Mouse (Mus musculus): Measurements from ENCODE around the gene Rhbdl1. TPM values are rescaled to one million over a fixed set of nuclear protein-coding genes. Genes with fewer than 3 reads are reported as not detected.

Rhbdl1 gene
- polyA plus RNA-seq, 1 experiment from 2014 or later, result 1.6 TPM

GRCm38 (mm10) chr17:25794998-25795397 lies 42.1 kb downstream of the Rhbdl1 start:
- Histone ChIP-seq H3K9ac (ENCODE audit: low read depth, low read length) (no peak overlapping the region), H3K36me3 (ENCODE audit: control insufficient read depth, insufficient read depth, low read length) (0 out of 2 replicates have a peak, but pooled peaks cover 2% of the 10 kb centered on the region), H3K4me2 (ENCODE audit: low read depth, low read length) (no peak overlapping the region), H3K4me1 (ENCODE audit: control insufficient read depth, insufficient read depth, low read length) (peaks cover 37% of the 10 kb centered on the region), H3K27me3 (replicated peaks; ENCODE audit: control insufficient read depth, insufficient read depth, low read length) (no peaks in the 10 kb centered on the region), H3K4me3 (ENCODE audit: low read length) (no peak overlapping the region), H3K9me3 (ENCODE audit: control insufficient read depth, low read length) (no peaks in the 10 kb centered on the region), H3K27ac (ENCODE audit: low read length) (0 out of 2 replicates have a peak overlapping the region, but pooled peaks have one; percentile 28)
- WGBS, result 82% methylated on average over 17 of the region's 17 CpGs
- no peak for ATAC-seq

GRCm38 (mm10) chr17:25794197-25794596 lies 42.9 kb downstream of the Rhbdl1 start:
- Histone ChIP-seq H3K4me2 (ENCODE audit: low read depth, low read length) (no peak overlapping the region), H3K9me3 (ENCODE audit: control insufficient read depth, low read length) (no peaks in the 10 kb centered on the region), H3K4me1 (ENCODE audit: control insufficient read depth, insufficient read depth, low read length) (peaks cover 37% of the 10 kb centered on the region), H3K4me3 (ENCODE audit: low read length) (no peak overlapping the region), H3K9ac (ENCODE audit: low read depth, low read length) (0 out of 2 replicates have a peak overlapping the region, but pooled peaks have one; percentile 13), H3K36me3 (ENCODE audit: control insufficient read depth, insufficient read depth, low read length) (peaks cover 8% of the 10 kb centered on the region; the same call in 1 of the 2 replicates), H3K27me3 (replicated peaks; ENCODE audit: control insufficient read depth, insufficient read depth, low read length) (no peaks in the 10 kb centered on the region), H3K27ac (ENCODE audit: low read length) (no peak overlapping the region)
- 66% methylated on average over 13 of the region's 13 CpGs for WGBS
- ATAC-seq, result no peak

GRCm38 (mm10) chr17:25792615-25793014 lies 44.5 kb downstream of the Rhbdl1 start, which contains the start of gene Fam173a:
Gene Fam173a (minus strand): TSS chr17:25792901.
- Histone ChIP-seq H3K9ac (ENCODE audit: low read depth, low read length) (peak within 1 kb of the TSS; percentile 89), H3K4me3 (ENCODE audit: low read length) (peak within 1 kb of the TSS; percentile 85), H3K4me1 (ENCODE audit: control insufficient read depth, insufficient read depth, low read length) (peaks cover 37% of the 10 kb centered on the region), H3K9me3 (ENCODE audit: control insufficient read depth, low read length) (no peaks in the 10 kb centered on the region), H3K27ac (ENCODE audit: low read length) (peak within 1 kb of the TSS; percentile 99), H3K27me3 (replicated peaks; ENCODE audit: control insufficient read depth, insufficient read depth, low read length) (no peaks in the 10 kb centered on the region), H3K4me2 (ENCODE audit: low read depth, low read length) (peak within 1 kb of the TSS; percentile 90), H3K36me3 (ENCODE audit: control insufficient read depth, insufficient read depth, low read length) (peaks cover 10% of the 10 kb centered on the region; the same call in 1 of the 2 replicates)
- WGBS, result under 1% methylated on average over 14 of the region's 14 CpGs
- ATAC-seq, result peak; percentile 67

- H3K9me3 ChIP-seq (ENCODE audit: control insufficient read depth, low read length), result no peaks in the 10 kb centered on the region
- H3K9ac ChIP-seq (ENCODE audit: low read depth, low read length), result peak overlapping the region; percentile 89
- H3K27ac ChIP-seq (ENCODE audit: low read length), result peak overlapping the region; percentile 99
- no peaks in the 10 kb centered on the region for H3K27me3 ChIP-seq (replicated peaks; ENCODE audit: control insufficient read depth, insufficient read depth, low read length)
- peak; percentile 81 for ATAC-seq
- peaks cover 32% of the 10 kb centered on the region for H3K4me1 ChIP-seq (ENCODE audit: control insufficient read depth, insufficient read depth, low read length)
- peaks cover 10% of the 10 kb centered on the region; the same call in 1 of the 2 replicates for H3K36me3 ChIP-seq (ENCODE audit: control insufficient read depth, insufficient read depth, low read length)
- H3K4me2 ChIP-seq (ENCODE audit: low read depth, low read length), result peak overlapping the region; percentile 90
- under 1% methylated on average over 45 of the region's 45 CpGs for WGBS
- peak overlapping the region; percentile 85 for H3K4me3 ChIP-seq (ENCODE audit: low read length)
Observed at GRCm38 (mm10) chr17:25791843-25792527, 45.1 kb downstream of the Rhbdl1 start.

GRCm38 (mm10) chr17:25791320-25791842 lies 45.7 kb downstream of the Rhbdl1 start:
- Histone ChIP-seq H3K4me1 (ENCODE audit: control insufficient read depth, insufficient read depth, low read length) (peaks cover 31% of the 10 kb centered on the region), H3K36me3 (ENCODE audit: control insufficient read depth, insufficient read depth, low read length) (peaks cover 10% of the 10 kb centered on the region; the same call in 1 of the 2 replicates), H3K4me3 (ENCODE audit: low read length) (peak overlapping the region; percentile 85), H3K27ac (ENCODE audit: low read length) (peak overlapping the region; percentile 99), H3K27me3 (replicated peaks; ENCODE audit: control insufficient read depth, insufficient read depth, low read length) (no peaks in the 10 kb centered on the region), H3K9me3 (ENCODE audit: control insufficient read depth, low read length) (no peaks in the 10 kb centered on the region), H3K9ac (ENCODE audit: low read depth, low read length) (peak overlapping the region; percentile 89), H3K4me2 (ENCODE audit: low read depth, low read length) (peak overlapping the region; percentile 90)
- WGBS, result 28% methylated on average over 19 of the region's 19 CpGs
- peak; percentile 6; the same call in 1 of the 2 replicates for ATAC-seq

GRCm38 (mm10) chr17:25786781-25787504 lies 50.2 kb downstream of the Rhbdl1 start:
- Histone ChIP-seq H3K27me3 (replicated peaks; ENCODE audit: control insufficient read depth, insufficient read depth, low read length) (no peaks in the 10 kb centered on the region), H3K9me3 (ENCODE audit: control insufficient read depth, low read length) (no peaks in the 10 kb centered on the region), H3K4me1 (ENCODE audit: control insufficient read depth, insufficient read depth, low read length) (peaks cover 26% of the 10 kb centered on the region), H3K9ac (ENCODE audit: low read depth, low read length) (no peak overlapping the region), H3K4me2 (ENCODE audit: low read depth, low read length) (no peak overlapping the region), H3K4me3 (ENCODE audit: low read length) (no peak overlapping the region), H3K36me3 (ENCODE audit: control insufficient read depth, insufficient read depth, low read length) (peaks cover 17% of the 10 kb centered on the region), H3K27ac (ENCODE audit: low read length) (no peak overlapping the region)
- no peak for ATAC-seq
- WGBS, result 92% methylated on average over 9 of the region's 9 CpGs

- H3K36me3 ChIP-seq (ENCODE audit: control insufficient read depth, insufficient read depth, low read length), result peaks cover 17% of the 10 kb centered on the region
- H3K9ac ChIP-seq (ENCODE audit: low read depth, low read length), result peak within 1 kb of the TSS; percentile 81
- H3K4me1 ChIP-seq (ENCODE audit: control insufficient read depth, insufficient read depth, low read length), result peaks cover 23% of the 10 kb centered on the region
- no peaks in the 10 kb centered on the region for H3K27me3 ChIP-seq (replicated peaks; ENCODE audit: control insufficient read depth, insufficient read depth, low read length)
- H3K27ac ChIP-seq (ENCODE audit: low read length), result peak within 1 kb of the TSS; percentile 88
- no peak for ATAC-seq
- WGBS, result 81% methylated on average over 3 of the region's 3 CpGs
- H3K4me3 ChIP-seq (ENCODE audit: low read length), result peak within 1 kb of the TSS; percentile 79
- no peaks in the 10 kb centered on the region for H3K9me3 ChIP-seq (ENCODE audit: control insufficient read depth, low read length)
- peak within 1 kb of the TSS; percentile 90 for H3K4me2 ChIP-seq (ENCODE audit: low read depth, low read length)
Observed at GRCm38 (mm10) chr17:25786280-25786679, 50.8 kb downstream of the Rhbdl1 start, which contains the start of gene Ccdc78. Gene Ccdc78 (plus strand): TSS chr17:25786580.

GRCm38 (mm10) chr17:25785281-25785745 lies 51.8 kb downstream of the Rhbdl1 start, which contains the start of gene Haghl:
Gene Haghl (minus strand): TSS chr17:25785673.
- Histone ChIP-seq H3K27ac (ENCODE audit: low read length) (peak within 1 kb of the TSS; percentile 88), H3K4me3 (ENCODE audit: low read length) (peak within 1 kb of the TSS; percentile 79), H3K27me3 (replicated peaks; ENCODE audit: control insufficient read depth, insufficient read depth, low read length) (no peaks in the 10 kb centered on the region), H3K4me1 (ENCODE audit: control insufficient read depth, insufficient read depth, low read length) (peaks cover 18% of the 10 kb centered on the region), H3K9me3 (ENCODE audit: control insufficient read depth, low read length) (no peaks in the 10 kb centered on the region), H3K36me3 (ENCODE audit: control insufficient read depth, insufficient read depth, low read length) (peaks cover 21% of the 10 kb centered on the region), H3K4me2 (ENCODE audit: low read depth, low read length) (peak within 1 kb of the TSS; percentile 90), H3K9ac (ENCODE audit: low read depth, low read length) (peak within 1 kb of the TSS; percentile 81)
- peak; percentile 86 for ATAC-seq
- WGBS, result under 1% methylated on average over 23 of the region's 23 CpGs

Measured in intestine, embryonic 16.5 days (tissue).